Comparison of ENCODE assay signal across 8 mouse cellular contexts in genomic region chr3:152315613-152316012, GRCm38 (mm10). TPM values are rescaled to one million over a fixed set of nuclear protein-coding genes. Genes with fewer than 3 reads are reported as not detected.
DNase-seq lines count a peak whose midpoint lies in the region; ATAC-seq lines count a peak whose summit lies in the region.

No protein-coding gene starts in this region.

- 13% methylated on average over 7 of the region's 7 CpGs for WGBS in intestine, embryonic 15.5 days
- WGBS in midbrain, embryonic 10.5 days, result 12% methylated on average over 7 of the region's 7 CpGs

- DNase-seq in adrenal gland, adult 8-10 months, result peak; percentile 73
- DNase-seq in embryo, embryonic 11.5 days (ENCODE audit: low read depth, low spot score), result peak; percentile 74
- peak; percentile 74 to 86 for DNase-seq in gastrocnemius, postnatal 4 days (ENCODE audit: low spot score in 2 of 2)
- DNase-seq in left cerebral cortex, postnatal 25 days (ENCODE audit: low spot score in 2 of 2), result peak; percentile 68 to 75
- DNase-seq in midbrain, embryonic 10.5 days (ENCODE audit: low spot score), result peak; percentile 81
- DNase-seq in right cerebral cortex, postnatal 36 days (ENCODE audit: low spot score in 2 of 2), result peak; percentile 41 to 63
- peak; percentile 81 to 84 for DNase-seq in urinary bladder, postnatal 4 days (ENCODE audit: low spot score in 2 of 2)

- H3K9me3 ChIP-seq in intestine, embryonic 15.5 days, result no peaks in the 10 kb centered on the region
- H3K9me3 ChIP-seq in midbrain, embryonic 10.5 days (replicated peaks), result no peaks in the 10 kb centered on the region

- intact Hi-C loops in left cerebral cortex, postnatal 25 days (cut with DNase I), result no loop called here

- H3K4me1 ChIP-seq in intestine, embryonic 15.5 days (replicated peaks), result no peaks in the 10 kb centered on the region
- no peaks in the 10 kb centered on the region for H3K4me1 ChIP-seq in midbrain, embryonic 10.5 days

- H3K27ac ChIP-seq in intestine, embryonic 15.5 days, result no peak overlapping the region
- no peak overlapping the region for H3K27ac ChIP-seq in midbrain, embryonic 10.5 days (replicated peaks)

- ATAC-seq in intestine, embryonic 15.5 days, result peak; percentile 91

- H3K4me2 ChIP-seq in intestine, embryonic 15.5 days (replicated peaks), result no peak overlapping the region

- H3K27me3 ChIP-seq in intestine, embryonic 15.5 days (replicated peaks), result no peaks in the 10 kb centered on the region
- H3K27me3 ChIP-seq in midbrain, embryonic 10.5 days (ENCODE audit: low read depth, poor library complexity, severe bottlenecking), result no peaks in the 10 kb centered on the region

- H3K36me3 ChIP-seq in intestine, embryonic 15.5 days, result no peaks in the 10 kb centered on the region
- peaks cover 40% of the 10 kb centered on the region for H3K36me3 ChIP-seq in midbrain, embryonic 10.5 days

- no peak overlapping the region for H3K9ac ChIP-seq in intestine, embryonic 15.5 days

- no peak overlapping the region for H3K4me3 ChIP-seq in intestine, embryonic 15.5 days (replicated peaks)
- H3K4me3 ChIP-seq in midbrain, embryonic 10.5 days, result no peak overlapping the region

RNA-seq across cellular contexts. Expression of gene Miga1, which starts 24.6 kb away (rescaled TPM):
- 10 to 100 TPM in 3 of 4 experiments, 1 to 10 TPM in 1; 9.9 to 29.6 (median 16.8) TPM for total RNA-seq in adrenal gland, adult 8-10 months (2022)
- 1 to 10 TPM; 8.4 TPM for total RNA-seq in gastrocnemius, postnatal 4 days (2021)
- 15.3 and 17.4 TPM in 2 replicates for polyA plus RNA-seq in intestine, embryonic 15.5 days (2015; fragmentation: Nextera tagmentation; extraction: Ambion mirVana)
- total RNA-seq in left cerebral cortex, postnatal 25 days (2021), result 10 to 100 TPM; 71.7 to 84.0 TPM
- polyA plus RNA-seq in midbrain, embryonic 10.5 days (2016; fragmentation: Nextera tagmentation; extraction: Ambion mirVana), result 17.1 and 18.2 TPM in 2 replicates

RNA-seq across cellular contexts. Expression of gene Usp33, which starts 30.7 kb away (rescaled TPM):
- total RNA-seq in adrenal gland, adult 8-10 months (2022), result 100 to 1,000 TPM in 3 of 4 experiments, 10 to 100 TPM in 1; 93.9 to 139 (median 129) TPM
- 10 to 100 TPM; 29.9 to 32.3 TPM for total RNA-seq in gastrocnemius, postnatal 4 days (2021)
- 45.3 and 51.1 TPM in 2 replicates for polyA plus RNA-seq in intestine, embryonic 15.5 days (2015; fragmentation: Nextera tagmentation; extraction: Ambion mirVana)
- 100 to 1,000 TPM; 129 to 138 TPM for total RNA-seq in left cerebral cortex, postnatal 25 days (2021)
- 47.2 and 58.8 TPM in 2 replicates for polyA plus RNA-seq in midbrain, embryonic 10.5 days (2016; fragmentation: Nextera tagmentation; extraction: Ambion mirVana)

RNA-seq across cellular contexts. Expression of gene Nexn, which starts 49.5 kb away (rescaled TPM):
- total RNA-seq in adrenal gland, adult 8-10 months (2022), result 1 to 10 TPM; 2.8 to 4.0 (median 3.1) TPM
- 100 to 1,000 TPM; 201 to 279 TPM for total RNA-seq in gastrocnemius, postnatal 4 days (2021)
- polyA plus RNA-seq in intestine, embryonic 15.5 days (2015; fragmentation: Nextera tagmentation; extraction: Ambion mirVana), result 23.3 and 31.2 TPM in 2 replicates
- 1 to 10 TPM; 1.4 to 7.5 TPM for total RNA-seq in left cerebral cortex, postnatal 25 days (2021)
- polyA plus RNA-seq in midbrain, embryonic 10.5 days (2016; fragmentation: Nextera tagmentation; extraction: Ambion mirVana), result 3.0 and 4.5 TPM in 2 replicates

Comparison
In these comparisons a context has a peak if more than half of its experiments do, and no peak if none do; other contexts are left out.
1. RNA of gene Nexn, which starts 49.5 kb away (total RNA-seq): 201 to 279 TPM in gastrocnemius, postnatal 4 days; 1.4 to 7.5 TPM in left cerebral cortex, postnatal 25 days and 2.8 to 4.0 TPM in adrenal gland, adult 8-10 months; every median in the first group is over 10 times any median in the second.
2. Peak in every context shown above with its lines, with median percentiles within 50 percentile points of each other: DNase-seq.